Mouse (Mus musculus) stomach, embryonic 15.5 days (tissue): ENCODE measurements around the gene Pard3b. TPM values are rescaled to one million over a fixed set of nuclear protein-coding genes. Genes with fewer than 3 reads are reported as not detected.
A peak's percentile ranks its signal among the peaks of the same experiment; 100 is the strongest.

ENCODE experiments used
- ATAC-seq: fragments of 200-750 bp; cut with Nextera tagmentation; 2 replicates; pipeline ENCODE4 v1.8.0; 2017; ENCODE audit warnings: low read depth, moderate number of reproducible peaks, moderate TSS enrichment; ENCODE audit not compliant: insufficient read depth, low FRiP score
- H3K27ac ChIP-seq: fragments of 300-500 bp; sonication (generic); 2 replicates; pipeline ENCODE4 v1.5.1; 2015; ENCODE audit warnings: mild to moderate bottlenecking, inconsistent platforms
- H3K27me3 ChIP-seq: fragments of 300-500 bp; sonication (generic); replicated peaks from 2 replicates; pipeline ENCODE4 v1.6.1; 2015; ENCODE audit warnings: inconsistent platforms
- H3K36me3 ChIP-seq: fragments of 300-500 bp; sonication (generic); 2 replicates; pipeline ENCODE4 v1.6.1; 2015; ENCODE audit warnings: inconsistent platforms
- H3K4me1 ChIP-seq: fragments of 300-500 bp; sonication (generic); 2 replicates; pipeline ENCODE4 v1.6.1; 2015; ENCODE audit warnings: inconsistent platforms
- H3K4me2 ChIP-seq: fragments of 300-500 bp; sonication (generic); 2 replicates; pipeline ENCODE4 v1.6.1; 2015; ENCODE audit warnings: mild to moderate bottlenecking, inconsistent platforms
- H3K4me3 ChIP-seq: fragments of 300-500 bp; sonication (generic); replicated peaks from 2 replicates; pipeline ENCODE4 v1.5.1; 2015; ENCODE audit warnings: inconsistent platforms
- H3K9ac ChIP-seq: fragments of 300-500 bp; sonication (generic); 2 replicates; pipeline ENCODE4 v1.6.1; 2015; ENCODE audit warnings: inconsistent platforms
- H3K9me3 ChIP-seq: fragments of 300-500 bp; sonication (generic); 2 replicates; pipeline ENCODE4 v1.6.1; 2016; ENCODE audit warnings: inconsistent platforms
- WGBS: fragments of 180-500 bp; shearing (Covaris S2); methylation state at CpG from one replicate; pipeline ENCODE4 v1.1.7; 2015; 5-methylcytosine and 5-hydroxymethylcytosine counted together
- polyA plus RNA-seq: library from polyadenylated mRNA; unstranded; fragments of >200 nt; fragmentation: Nextera tagmentation; extraction: Ambion mirVana; gene quantifications from 2 replicates; pipeline ENCODE4 v1.2.1, GENCODE M21; 2015

The Pard3b gene
- polyA plus RNA-seq, 1 experiment from 2014 or later = 28.9 TPM

GRCm38 (mm10) chr1:62155970-62156369, 517.3 kb downstream of the Pard3b start:
- H3K27me3 ChIP-seq = no peaks in the 10 kb centered on the region
- no peak overlapping the region for H3K4me2 ChIP-seq
- no peaks in the 10 kb centered on the region for H3K4me1 ChIP-seq
- H3K36me3 ChIP-seq = no peaks in the 10 kb centered on the region
- H3K4me3 ChIP-seq = no peak overlapping the region
- H3K9me3 ChIP-seq = no peaks in the 10 kb centered on the region
- 63% methylated on average over 1 of the region's 1 CpGs for WGBS
- no peak overlapping the region for H3K9ac ChIP-seq
- no peak overlapping the region for H3K27ac ChIP-seq
- ATAC-seq = no peak

- no peak overlapping the region for H3K4me2 ChIP-seq
- H3K36me3 ChIP-seq = no peaks in the 10 kb centered on the region
- 88% methylated on average over 2 of the region's 2 CpGs for WGBS
Measured at GRCm38 (mm10) chr1:62159592-62159991, 521.0 kb downstream of the Pard3b start.

GRCm38 (mm10) chr1:62175013-62175640, 536.5 kb downstream of the Pard3b start:
- H3K4me3 ChIP-seq = no peak overlapping the region
- H3K4me1 ChIP-seq = no peaks in the 10 kb centered on the region
- H3K36me3 ChIP-seq = no peaks in the 10 kb centered on the region
- no peak overlapping the region for H3K27ac ChIP-seq
- H3K27me3 ChIP-seq = no peaks in the 10 kb centered on the region
- no peak overlapping the region for H3K9ac ChIP-seq
- no peak overlapping the region for H3K4me2 ChIP-seq
- H3K9me3 ChIP-seq = no peaks in the 10 kb centered on the region
- 62% methylated on average over 1 of the region's 1 CpGs for WGBS
- ATAC-seq = peak; percentile 47; the same call in 1 of the 2 replicates

More at GRCm38 (mm10) chr1:62159592-62159991, 521.0 kb downstream of the Pard3b start:
- Histone ChIP-seq H3K9ac (no peak overlapping the region), H3K27me3 (no peaks in the 10 kb centered on the region), H3K4me1 (no peaks in the 10 kb centered on the region), H3K4me3 (no peak overlapping the region), H3K27ac (no peak overlapping the region), H3K9me3 (no peaks in the 10 kb centered on the region)
- no peak for ATAC-seq

GRCm38 (mm10) chr1:62181638-62182037, 543.0 kb downstream of the Pard3b start:
- Histone ChIP-seq H3K9me3 (no peaks in the 10 kb centered on the region), H3K4me2 (no peak overlapping the region), H3K27me3 (no peaks in the 10 kb centered on the region), H3K27ac (no peak overlapping the region), H3K4me3 (no peak overlapping the region), H3K36me3 (no peaks in the 10 kb centered on the region), H3K4me1 (no peaks in the 10 kb centered on the region), H3K9ac (no peak overlapping the region)
- WGBS = 24% methylated on average over 5 of the region's 5 CpGs
- ATAC-seq = peak; percentile 65; the same call in 1 of the 2 replicates

GRCm38 (mm10) chr1:62182634-62183033, 544.0 kb downstream of the Pard3b start:
- no peaks in the 10 kb centered on the region for H3K36me3 ChIP-seq
- no peaks in the 10 kb centered on the region for H3K4me1 ChIP-seq
- no peak for ATAC-seq
- no peaks in the 10 kb centered on the region for H3K9me3 ChIP-seq
- H3K27me3 ChIP-seq = no peaks in the 10 kb centered on the region
- no peak overlapping the region for H3K27ac ChIP-seq
- 53% methylated on average over 3 of the region's 3 CpGs for WGBS
- no peak overlapping the region for H3K4me3 ChIP-seq
- H3K4me2 ChIP-seq = no peak overlapping the region
- H3K9ac ChIP-seq = no peak overlapping the region

GRCm38 (mm10) chr1:62190786-62191185, 552.2 kb downstream of the Pard3b start:
- WGBS = 57% methylated on average over 1 of the region's 1 CpGs

GRCm38 (mm10) chr1:62197515-62197914, 558.9 kb downstream of the Pard3b start:
- H3K9ac ChIP-seq = no peak overlapping the region
- no peaks in the 10 kb centered on the region for H3K36me3 ChIP-seq
- H3K27ac ChIP-seq = no peak overlapping the region
- ATAC-seq = no peak
- 77% methylated on average over 8 of the region's 8 CpGs for WGBS
- H3K4me1 ChIP-seq = no peaks in the 10 kb centered on the region
- no peaks in the 10 kb centered on the region for H3K27me3 ChIP-seq
- no peak overlapping the region for H3K4me3 ChIP-seq
- no peaks in the 10 kb centered on the region for H3K9me3 ChIP-seq
- no peak overlapping the region for H3K4me2 ChIP-seq

More at GRCm38 (mm10) chr1:62190786-62191185, 552.2 kb downstream of the Pard3b start:
- H3K27ac ChIP-seq = no peak overlapping the region
- no peak overlapping the region for H3K4me2 ChIP-seq
- no peaks in the 10 kb centered on the region for H3K9me3 ChIP-seq
- H3K4me3 ChIP-seq = no peak overlapping the region
- H3K27me3 ChIP-seq = no peaks in the 10 kb centered on the region
- H3K4me1 ChIP-seq = no peaks in the 10 kb centered on the region
- H3K36me3 ChIP-seq = no peaks in the 10 kb centered on the region
- H3K9ac ChIP-seq = no peak overlapping the region
- no peak for ATAC-seq

GRCm38 (mm10) chr1:62200919-62201318, 562.3 kb downstream of the Pard3b start:
- H3K4me1 ChIP-seq = no peaks in the 10 kb centered on the region
- no peaks in the 10 kb centered on the region for H3K27me3 ChIP-seq
- ATAC-seq = no peak
- no peak overlapping the region for H3K4me3 ChIP-seq
- H3K9ac ChIP-seq = no peak overlapping the region
- WGBS = 67% methylated on average over 1 of the region's 1 CpGs
- H3K4me2 ChIP-seq = no peak overlapping the region
- H3K27ac ChIP-seq = no peak overlapping the region
- no peaks in the 10 kb centered on the region for H3K36me3 ChIP-seq
- H3K9me3 ChIP-seq = no peaks in the 10 kb centered on the region

- H3K27me3 ChIP-seq = no peaks in the 10 kb centered on the region
- no peaks in the 10 kb centered on the region for H3K4me1 ChIP-seq
- H3K4me3 ChIP-seq = no peak overlapping the region
- no peaks in the 10 kb centered on the region for H3K36me3 ChIP-seq
- WGBS = 45% methylated on average over 2 of the region's 2 CpGs
- no peak overlapping the region for H3K27ac ChIP-seq
- no peak overlapping the region for H3K9ac ChIP-seq
- H3K4me2 ChIP-seq = no peak overlapping the region
- H3K9me3 ChIP-seq = no peaks in the 10 kb centered on the region
- no peak for ATAC-seq
Measured at GRCm38 (mm10) chr1:62201686-62202257, 563.1 kb downstream of the Pard3b start.

- H3K9ac ChIP-seq = no peak overlapping the region
- no peak for ATAC-seq
- 83% methylated on average over 2 of the region's 2 CpGs for WGBS
- H3K36me3 ChIP-seq = no peaks in the 10 kb centered on the region
- H3K9me3 ChIP-seq = no peaks in the 10 kb centered on the region
- H3K4me2 ChIP-seq = no peak overlapping the region
- H3K4me1 ChIP-seq = no peaks in the 10 kb centered on the region
- H3K27ac ChIP-seq = no peak overlapping the region
- H3K27me3 ChIP-seq = no peaks in the 10 kb centered on the region
- H3K4me3 ChIP-seq = no peak overlapping the region
Measured at GRCm38 (mm10) chr1:62213285-62213684, 574.7 kb downstream of the Pard3b start.

- Histone ChIP-seq H3K4me1 (no peaks in the 10 kb centered on the region), H3K9ac (no peak overlapping the region), H3K9me3 (no peaks in the 10 kb centered on the region), H3K4me3 (no peak overlapping the region), H3K36me3 (no peaks in the 10 kb centered on the region), H3K4me2 (no peak overlapping the region), H3K27ac (no peak overlapping the region), H3K27me3 (no peaks in the 10 kb centered on the region)
- no peak for ATAC-seq
- WGBS = 62% methylated on average over 2 of the region's 2 CpGs
Measured at GRCm38 (mm10) chr1:62215842-62216241, 577.2 kb downstream of the Pard3b start.

GRCm38 (mm10) chr1:62216568-62216967, 577.9 kb downstream of the Pard3b start:
- Histone ChIP-seq H3K27me3 (no peaks in the 10 kb centered on the region), H3K4me3 (no peak overlapping the region), H3K9me3 (no peaks in the 10 kb centered on the region), H3K27ac (no peak overlapping the region), H3K36me3 (no peaks in the 10 kb centered on the region), H3K4me1 (no peaks in the 10 kb centered on the region), H3K4me2 (no peak overlapping the region), H3K9ac (no peak overlapping the region)
- 67% methylated on average over 4 of the region's 4 CpGs for WGBS
- no peak for ATAC-seq
